Mouse (Mus musculus) stomach, postnatal 0 days (tissue): ENCODE results near the gene Drc7.

Experiments
- CTCF ChIP-seq: IDR thresholded peaks from 2 replicates; pipeline ENCODE4 v1.5.1; 2016; ENCODE audit warnings: antibody characterized with exemption, low read depth, mild to moderate bottlenecking, moderate library complexity
- EP300 ChIP-seq: optimal IDR thresholded peaks from 2 replicates; pipeline ENCODE3; 2016; ENCODE audit warnings: antibody characterized with exemption

DNA sequence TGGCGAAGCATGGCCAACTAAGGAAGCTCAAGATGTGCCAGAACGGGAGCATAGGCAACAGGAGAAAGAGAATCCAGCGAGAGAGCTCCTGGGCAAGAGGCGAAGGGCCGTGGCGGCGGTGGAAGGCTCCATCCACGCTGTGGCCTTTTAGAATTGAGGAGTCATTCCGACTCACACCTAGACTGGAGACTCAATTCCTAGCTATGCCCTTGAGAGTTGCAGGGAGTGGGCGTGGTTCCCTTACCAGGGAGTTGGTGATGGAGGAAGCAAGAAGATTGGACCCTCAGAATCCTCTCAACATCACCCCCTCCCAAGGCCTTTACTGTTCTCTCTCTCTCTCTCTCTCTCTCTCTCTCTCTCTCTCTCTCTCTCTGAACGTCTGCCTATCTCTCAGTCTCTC lies 26.7 kb downstream of the Drc7 start:
- no peak for TF ChIP-seq CTCF
- no peak for TF ChIP-seq EP300
